Mouse (Mus musculus) brain, embryonic 18.5 days (tissue): ENCODE results near the gene Tbp.
A peak's percentile ranks its signal among the peaks of the same experiment; 100 is the strongest.

Experiments used
- DNase-seq: peaks from one replicate; pipeline ENCODE4 v3.0.0-alpha.2; 2012; ENCODE audit warnings: low read depth, low spot score

Tbp gene

DNA sequence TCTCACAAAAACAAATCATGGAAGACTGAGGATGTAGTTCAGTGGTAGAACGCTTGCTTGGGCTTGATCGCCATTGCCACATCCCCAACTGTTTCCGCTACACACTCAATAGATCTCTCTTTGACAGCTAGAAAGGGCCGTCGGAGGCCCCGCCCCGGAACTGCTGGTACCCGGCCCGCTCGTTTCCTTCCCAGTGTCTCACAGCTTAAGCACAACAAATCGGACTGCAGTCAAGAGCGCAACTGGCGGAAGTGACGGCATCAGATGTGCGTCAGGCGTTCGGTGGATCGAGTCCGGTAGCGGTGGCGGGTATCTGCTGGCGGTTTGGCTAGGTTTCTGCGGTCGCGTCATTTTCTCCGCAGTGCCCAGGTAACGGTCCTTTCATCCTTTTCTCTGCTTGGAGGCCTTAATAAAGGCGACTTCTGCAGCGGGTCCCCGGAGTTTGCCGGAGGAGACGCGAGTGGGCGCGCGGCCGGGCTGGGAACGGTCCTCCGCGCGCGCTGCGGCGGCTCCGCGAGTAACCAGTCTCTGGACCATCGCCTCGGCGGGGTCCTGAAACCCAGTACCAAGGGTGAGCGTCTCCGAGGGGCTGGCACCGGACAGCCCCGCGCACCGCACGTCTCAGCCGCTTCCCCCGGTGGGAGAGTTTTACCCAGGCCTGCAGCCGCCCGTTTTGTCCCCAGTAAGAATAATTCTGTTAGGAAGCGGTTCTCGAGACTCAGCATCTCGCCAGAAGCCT lies at the start of gene Tbp, which contains the start of gene Psmb1:
Gene Tbp (plus strand): TSS at position 233 of the 739 bp plus-strand sequence.
Gene Psmb1 (minus strand): TSS at position 96 of the 739 bp plus-strand sequence.
- peak; percentile 94 for DNase-seq

DNA sequence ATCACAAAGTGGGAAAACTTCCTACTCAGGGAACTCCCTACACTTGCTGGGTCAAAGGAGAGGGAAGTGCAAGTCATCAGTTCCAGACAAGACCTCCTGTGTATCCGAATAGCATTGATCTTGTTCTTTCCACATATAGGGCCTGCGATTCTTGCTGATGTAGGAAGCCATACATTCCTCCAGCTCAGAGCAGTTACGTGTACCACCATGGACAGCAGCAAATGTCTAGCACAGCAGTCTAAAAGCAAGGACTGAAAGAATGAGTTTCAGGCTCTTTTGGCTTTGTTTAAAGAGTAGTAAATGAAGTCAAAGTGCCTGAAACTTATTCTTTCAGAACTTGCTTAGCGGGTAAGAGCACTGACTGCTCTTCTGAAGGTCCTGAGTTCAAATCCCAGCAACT lies 44.5 kb upstream of the Tbp start:
- no peak for DNase-seq

DNA sequence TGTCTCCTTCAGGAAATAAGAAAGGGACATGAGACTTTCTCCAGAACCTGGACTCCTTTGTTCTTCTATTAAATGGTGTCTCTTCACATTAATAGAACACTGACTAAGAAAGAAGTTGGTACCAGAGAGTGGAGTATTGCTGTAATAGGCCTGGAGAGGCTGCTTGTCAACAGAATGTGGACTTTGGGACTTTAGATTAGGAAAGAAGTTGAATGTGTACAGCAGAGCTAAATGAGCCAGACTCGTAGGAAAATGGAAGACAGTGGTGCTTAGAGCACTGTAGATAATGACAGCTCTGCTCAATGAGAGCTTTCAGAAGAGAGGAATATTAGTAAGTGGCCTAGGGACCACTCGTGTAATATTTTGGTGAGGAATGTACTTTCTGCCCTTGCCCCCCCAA lies 43.1 kb upstream of the Tbp start:
- DNase-seq, result no peak

DNA sequence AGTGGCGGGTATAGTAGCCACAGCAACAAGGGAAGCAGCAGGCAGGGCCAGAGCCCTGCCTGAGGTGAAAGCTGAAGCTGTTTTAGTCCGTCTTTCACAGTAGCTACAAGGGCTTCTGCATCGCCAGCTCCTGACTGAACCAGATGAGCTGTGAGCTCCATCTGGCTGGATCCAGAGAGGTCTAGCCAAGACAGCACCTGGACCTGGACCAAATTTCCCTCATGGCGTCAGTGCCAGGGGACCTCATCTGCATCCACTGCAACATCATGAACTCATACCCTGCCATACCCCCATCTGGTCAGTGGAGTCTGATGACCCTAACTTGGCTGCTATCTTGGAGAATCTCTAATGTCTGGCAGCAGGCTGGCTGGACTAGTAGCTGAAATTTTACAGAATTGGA lies 39.9 kb upstream of the Tbp start:
- no peak for DNase-seq

DNA sequence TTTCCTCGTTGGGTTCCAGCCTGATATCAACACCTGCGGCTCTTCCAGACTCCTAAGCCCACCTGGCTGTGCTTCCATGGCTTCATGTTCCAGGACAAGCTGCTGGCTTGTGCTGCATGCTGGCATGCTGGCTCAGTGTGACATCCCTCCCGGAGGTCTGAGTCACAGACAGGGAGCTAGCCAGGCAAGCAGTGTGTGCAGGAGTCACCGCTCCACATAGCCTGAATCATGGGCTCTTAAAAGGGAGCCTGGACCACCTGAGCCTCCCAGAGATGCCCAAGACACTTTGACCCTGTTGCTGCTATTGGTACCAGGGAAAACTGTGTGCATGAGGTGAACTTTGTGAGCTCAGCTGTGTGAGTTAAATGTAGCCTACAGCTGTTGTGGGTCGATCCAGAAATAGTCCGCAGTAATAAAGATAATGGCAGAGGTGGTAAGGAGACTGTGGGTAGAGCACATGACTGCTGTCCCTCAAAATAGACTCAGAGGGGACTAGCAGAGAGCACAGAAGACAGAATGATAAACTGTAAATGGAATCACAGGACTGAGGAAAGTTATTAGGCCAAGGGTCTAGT lies 37.7 kb upstream of the Tbp start:
- DNase-seq, result no peak

DNA sequence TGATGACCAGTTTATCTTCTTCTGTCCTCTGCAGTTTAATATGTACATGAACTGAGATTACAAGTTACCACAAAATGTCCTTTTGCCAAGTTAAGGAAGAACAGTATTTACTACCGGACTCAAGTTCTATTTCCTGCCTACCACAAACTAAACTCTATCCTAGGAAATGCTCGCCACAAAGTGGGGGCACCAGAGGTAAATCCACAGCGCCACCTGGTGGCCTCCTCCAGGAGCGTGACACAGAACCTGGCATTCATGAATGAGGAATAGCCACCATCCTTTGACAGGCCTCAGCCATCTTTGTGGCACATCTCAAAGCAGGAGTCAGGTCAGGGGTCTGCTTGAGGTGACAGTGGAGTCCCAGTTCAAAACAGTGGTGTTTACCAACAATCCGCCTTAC lies 32.0 kb upstream of the Tbp start:
- DNase-seq, result peak; percentile 22

DNA sequence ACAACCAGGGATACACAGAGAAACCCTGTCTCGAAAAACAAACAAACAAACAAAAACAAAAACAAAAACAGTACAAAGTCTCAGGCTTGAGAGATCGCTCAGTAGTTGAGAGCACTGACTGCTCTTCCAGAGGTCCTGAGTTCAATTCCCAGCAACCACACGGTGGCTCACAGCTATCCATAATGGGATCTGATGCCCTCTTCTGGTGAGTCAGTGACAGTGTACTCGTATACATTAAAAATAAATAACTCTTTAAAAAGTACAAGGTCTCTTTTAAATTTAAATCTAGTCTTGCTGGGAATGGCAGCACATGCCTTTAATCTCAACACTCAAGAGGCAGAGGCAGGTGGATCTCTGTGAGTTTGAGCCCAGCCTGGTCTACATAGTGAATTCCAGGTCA lies 27.0 kb upstream of the Tbp start:
- no peak for DNase-seq

DNA sequence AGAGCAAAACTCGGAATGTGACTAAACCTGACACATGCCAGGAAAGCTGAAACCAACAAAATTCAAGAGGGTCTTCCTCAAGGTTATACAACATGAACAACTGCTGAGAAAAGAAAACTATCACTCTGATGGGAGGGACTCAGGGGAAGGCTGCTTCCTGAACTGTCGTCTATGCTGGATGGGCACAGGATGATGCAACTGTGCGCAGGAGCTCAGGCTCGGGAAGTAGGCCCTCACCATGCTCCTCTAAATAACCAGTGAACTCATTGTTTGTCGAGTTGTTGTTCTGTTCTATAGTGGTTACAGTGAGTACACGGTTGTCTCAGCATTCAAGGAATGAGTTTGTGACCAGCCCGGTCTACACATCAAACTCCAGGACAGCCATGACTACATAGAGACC lies 9.1 kb upstream of the Tbp start:
- DNase-seq, result no peak

DNA sequence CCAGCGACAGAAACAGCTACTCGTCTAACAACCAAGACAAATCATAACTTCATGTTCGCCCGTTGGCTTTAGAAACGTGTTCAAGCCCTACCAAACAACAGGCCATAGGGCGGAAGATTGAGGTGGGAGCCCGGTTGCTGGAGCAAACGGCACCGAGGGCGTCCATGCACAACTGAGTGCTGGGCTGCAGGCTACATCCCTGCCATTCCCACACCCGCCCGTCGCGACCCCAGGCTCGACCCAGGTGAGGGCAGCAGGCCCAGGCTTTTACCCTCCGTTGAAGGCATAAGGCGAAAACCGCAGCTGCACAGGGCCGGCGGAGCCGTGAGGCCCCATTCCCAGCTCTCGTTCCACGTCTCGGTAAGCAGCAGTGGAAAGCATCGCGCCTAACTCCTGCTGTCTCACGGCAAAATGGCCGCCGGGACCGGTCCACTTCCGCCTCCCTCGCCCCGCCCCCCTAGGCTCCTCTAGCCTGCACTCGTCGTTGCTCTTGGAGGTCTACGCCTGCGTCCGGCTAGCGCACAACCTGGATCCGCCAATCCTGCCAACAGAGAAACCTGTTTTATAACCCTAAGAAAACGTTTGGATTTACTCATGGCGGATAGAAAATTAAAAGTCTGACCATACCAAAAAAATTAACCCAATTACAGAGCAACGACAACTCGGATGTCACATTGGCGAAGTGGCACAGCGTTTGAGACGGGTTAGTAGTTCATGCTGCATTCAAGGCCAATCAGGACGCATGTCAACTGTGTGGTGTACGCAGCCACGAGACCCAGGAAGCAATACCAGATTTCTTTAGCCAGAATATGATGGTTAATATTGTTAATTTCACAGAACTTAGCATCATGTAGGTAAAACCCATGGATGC lies 1.6 kb upstream of the Tbp start:
- DNase-seq, result peak; percentile 85

DNA sequence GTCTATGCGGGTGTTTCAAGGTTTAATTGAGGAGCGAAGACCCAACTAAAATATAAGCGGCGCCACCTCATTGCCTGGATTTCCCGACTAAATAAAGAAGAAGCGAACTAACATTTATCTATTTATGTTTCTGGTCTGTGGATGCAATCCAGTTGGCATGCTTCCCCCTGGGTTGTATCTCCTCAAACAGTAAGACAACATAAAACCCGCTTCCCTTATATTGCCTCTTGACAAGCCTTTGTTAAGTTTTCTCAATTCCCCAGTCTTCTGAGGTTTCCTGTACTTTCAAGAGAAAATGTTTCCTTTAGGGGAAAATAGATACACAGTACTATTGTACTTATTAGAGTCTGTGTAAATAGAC lies 955 bp upstream of the Tbp start:
- DNase-seq, result no peak

DNA sequence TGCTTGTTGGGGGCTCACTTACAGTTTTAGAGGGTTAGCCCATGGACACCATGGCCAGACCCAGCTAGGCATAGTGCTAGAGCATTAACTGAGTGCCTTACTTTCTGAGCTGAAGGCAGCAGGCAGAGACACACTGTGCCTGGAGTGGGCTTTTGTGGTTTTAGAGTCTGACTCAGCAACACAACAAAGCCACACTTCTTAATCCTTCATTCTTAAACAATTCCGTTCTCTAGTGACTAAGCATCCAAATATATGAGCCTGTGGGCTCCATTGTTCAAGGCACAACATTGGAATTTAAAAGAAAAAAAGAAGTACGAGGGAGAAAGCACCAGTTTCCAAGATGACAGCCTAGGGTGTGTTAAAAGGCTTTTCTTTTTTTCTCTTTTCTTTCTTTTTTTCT lies 11.0 kb downstream of the Tbp start:
- no peak for DNase-seq

DNA sequence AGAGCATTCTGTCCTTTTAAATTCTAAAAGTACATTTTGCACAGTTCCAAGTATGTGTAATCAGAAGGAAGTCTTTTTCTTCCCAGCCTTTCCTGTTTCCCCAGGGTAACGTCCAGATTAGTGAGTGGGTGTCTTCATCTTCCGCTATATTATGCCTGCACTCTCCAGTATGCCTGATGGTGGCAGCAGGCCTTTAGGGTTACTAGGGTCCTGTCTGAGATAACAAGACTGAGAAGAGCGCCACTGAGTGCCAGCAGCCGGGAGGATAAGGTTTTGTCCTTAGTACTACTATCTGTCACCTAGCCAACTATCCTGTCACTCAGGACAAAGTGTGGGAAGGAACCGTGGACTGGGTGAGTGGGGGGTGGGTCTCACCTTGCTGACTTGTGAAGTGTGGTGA lies 18.1 kb downstream of the Tbp start:
- DNase-seq, result no peak

DNA sequence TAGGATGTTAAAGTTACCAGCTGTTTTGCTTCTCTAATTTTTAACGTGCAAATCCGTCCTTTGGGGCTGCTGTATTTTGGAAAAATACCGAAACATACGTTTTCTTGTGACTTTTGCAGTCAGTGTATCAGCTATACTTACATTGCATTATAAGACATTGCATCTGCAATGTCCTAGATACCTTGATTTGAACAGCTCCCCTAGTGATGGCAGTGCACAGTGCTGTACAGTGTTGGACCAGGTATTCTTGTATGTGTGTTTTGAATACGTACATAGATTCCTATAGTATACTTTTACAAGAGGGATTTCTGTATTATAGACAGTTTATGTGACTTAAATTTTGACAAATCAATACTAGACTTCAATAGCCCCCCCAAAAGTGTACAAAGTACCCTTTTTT lies 18.5 kb downstream of the Tbp start:
- DNase-seq, result no peak

DNA sequence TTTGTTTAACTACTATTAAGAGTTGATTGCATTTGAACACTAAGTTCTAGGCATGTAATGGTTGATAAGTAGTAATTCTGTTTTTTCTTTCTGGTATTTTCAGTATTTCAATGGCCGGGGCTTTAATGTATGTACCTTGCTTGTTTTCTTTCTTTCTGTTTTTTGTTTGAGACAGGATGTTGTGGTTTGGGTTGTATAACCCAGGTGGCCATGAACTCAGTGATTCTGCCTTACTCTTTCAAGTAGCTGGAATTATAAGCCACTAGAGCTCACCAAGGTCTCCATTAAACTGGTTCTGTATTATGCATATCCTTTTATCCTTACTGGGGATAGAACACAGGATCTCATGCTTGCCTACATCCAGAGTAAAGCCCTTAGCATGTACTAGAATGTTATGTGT lies 19.1 kb downstream of the Tbp start:
- DNase-seq, result no peak

DNA sequence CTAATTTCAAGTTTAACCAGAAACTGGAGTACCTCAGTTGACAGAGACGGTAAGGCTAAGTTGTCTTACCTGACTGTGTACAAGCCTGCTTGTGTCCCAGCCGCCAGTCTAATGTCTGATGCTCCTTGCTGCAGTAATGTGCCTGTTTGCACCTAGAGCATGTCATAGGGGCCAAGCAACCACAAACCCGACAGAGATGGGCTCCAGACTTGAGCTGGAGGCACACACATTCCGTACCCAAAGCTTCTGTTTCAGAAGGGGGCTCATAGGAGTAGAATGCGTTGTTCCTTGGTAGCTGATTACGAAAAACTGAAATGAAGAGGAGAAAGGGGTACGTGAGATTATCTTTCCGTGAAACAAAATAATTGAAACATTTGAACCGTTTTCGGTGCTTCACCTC lies 26.6 kb downstream of the Tbp start:
- DNase-seq, result no peak

DNA sequence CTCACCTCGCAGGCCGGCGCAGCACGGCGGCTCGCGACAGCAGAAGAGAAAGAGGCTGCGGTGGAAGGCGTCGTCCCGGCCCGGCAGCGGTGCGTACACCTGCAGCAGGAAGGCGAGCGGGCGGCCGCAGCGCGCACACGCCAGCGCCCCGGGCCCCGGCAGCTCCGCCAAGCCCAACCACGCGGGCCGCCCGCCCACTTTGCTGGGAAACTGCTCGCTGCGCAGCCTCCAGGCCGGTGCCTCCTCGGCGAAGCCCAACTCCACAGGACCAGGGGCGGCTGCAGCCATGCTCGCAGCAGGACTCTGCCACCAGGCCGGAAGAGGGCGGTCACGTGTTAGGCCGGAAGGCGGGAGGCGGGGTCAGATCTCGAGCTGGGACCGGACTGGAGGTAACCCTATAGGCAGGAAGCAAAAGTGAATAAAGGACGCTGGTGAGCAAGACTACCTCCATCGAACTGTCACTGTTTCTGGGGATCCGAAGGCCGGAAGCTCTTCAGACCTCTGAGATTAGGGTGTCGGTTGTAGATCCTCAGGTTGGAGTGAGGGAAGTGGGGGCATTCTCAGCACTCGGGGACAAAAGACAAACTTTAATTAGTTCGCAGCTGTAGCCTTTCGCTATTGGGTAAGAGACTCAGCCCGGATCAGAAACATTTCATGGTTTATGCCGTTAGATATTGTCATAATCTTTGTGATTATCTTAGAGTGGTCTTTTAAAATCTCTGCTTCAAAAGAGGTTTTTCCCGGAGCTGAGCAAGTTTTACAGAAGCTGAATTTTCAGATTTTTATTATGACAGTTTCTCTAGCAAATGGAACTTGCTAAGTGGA lies 27.5 kb downstream of the Tbp start, which contains the start of gene Pdcd2:
Gene Pdcd2 (minus strand): TSS at position 316 of the 825 bp plus-strand sequence.
- DNase-seq, result peak; percentile 72

DNA sequence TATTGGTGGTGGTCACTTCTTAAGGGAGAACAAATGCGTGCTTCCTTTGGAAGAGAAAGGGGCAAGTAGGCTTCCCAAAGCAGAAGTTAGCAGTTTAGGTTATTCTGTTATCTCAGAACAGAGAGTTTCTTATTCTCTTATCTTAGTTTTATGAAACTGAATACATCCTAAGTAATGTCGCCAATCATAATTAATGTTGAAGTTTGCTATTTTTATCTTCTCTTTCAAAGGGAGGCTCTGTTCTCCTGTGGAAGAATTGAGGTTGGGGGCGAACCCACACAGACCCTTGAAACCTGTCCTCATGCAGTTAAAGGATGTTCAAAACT lies 28.1 kb downstream of the Tbp start:
- no peak for DNase-seq

DNA sequence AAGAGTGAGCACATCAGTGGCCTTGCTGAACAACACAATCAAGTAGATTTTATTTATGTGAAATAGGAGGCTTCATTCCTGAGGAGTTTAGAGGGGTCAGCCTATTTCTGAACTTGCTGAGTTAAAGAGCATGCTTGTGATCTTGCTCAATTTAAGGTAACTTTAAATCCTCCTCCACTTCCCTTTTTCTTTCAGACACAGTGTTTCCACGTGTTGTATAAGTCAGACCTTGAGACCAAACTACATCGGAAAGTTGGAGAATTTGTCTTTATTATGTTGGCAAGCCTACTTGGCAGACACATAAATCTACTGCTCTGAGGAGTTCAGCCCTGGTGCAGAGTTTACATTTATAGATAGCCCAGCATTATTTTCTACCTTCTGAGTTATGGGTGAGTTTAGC lies 29.2 kb downstream of the Tbp start:
- DNase-seq, result no peak

DNA sequence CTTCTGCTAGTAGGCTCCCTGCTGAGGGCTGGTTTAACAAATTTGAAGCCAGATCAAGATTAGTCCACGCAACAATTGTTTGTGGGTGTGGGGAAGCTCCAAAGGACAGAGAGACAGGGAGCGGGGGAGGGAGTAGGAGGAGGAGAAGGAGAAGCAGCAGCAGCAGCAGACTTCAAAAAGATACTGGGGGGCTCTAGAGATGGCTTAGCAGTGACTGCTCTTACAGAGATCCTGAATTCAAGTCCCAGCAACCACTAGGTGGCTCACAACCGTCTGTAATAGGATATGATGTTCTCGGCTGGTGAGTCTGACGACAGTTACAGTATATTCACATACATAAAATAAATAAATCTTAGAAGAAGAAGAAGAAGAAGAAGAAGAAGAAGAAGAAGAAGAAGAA lies 30.5 kb downstream of the Tbp start:
- DNase-seq, result peak; percentile 36

DNA sequence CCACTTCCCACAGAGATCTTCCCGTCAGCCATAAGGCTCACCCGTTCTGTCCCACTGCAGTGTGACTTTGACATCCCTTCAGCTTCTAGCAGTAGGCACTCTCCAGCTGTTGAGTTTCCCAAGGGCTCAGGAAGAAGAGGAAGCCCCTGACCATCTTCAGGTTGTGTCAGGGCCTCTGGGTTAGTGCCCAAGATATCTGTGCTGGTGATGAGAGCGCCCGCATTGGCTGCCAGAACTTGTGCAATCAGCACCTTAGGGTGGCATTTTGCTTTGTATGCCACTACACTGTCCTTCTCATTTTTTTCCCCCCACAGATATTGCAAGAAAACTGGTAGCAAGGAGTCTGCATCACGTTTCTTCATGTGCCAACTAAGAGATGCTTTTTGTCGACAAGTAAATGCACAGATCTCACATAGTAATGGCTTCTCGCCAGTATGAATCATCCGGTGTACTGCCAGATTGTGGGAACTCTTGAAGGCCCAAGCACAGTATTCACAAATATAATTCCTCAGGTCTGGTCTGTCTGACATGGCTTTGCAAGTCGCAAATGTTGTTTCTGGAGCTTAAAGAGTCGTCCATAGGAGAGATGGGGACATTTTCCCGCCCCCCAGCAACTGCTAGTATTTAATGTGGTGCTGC lies 35.6 kb downstream of the Tbp start:
- DNase-seq, result no peak

DNA sequence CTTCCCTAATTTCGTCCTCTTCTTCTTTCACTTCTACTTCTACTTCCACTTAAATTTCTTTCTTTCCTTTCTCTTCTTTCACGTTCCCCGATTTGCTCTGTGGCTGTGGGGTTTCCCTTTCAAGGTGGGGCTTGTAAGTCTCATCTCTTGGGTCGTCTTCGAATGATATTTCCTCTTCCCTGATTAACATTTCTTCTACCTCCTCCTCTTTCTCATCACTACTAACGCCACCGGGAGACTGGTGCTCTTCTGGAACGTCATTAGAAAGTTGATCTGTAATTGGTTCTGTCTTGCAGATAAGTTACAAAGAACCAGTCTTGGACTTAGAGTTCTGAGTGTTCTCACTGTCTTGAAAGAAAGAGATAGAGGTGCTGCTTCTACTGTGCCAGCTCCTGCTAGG lies 36.3 kb downstream of the Tbp start:
- no peak for DNase-seq
